Mouse (Mus musculus): ENCODE measurements around the gene Olfr485.
"Not testable (repeated sequence)": the region's sequence is repeated elsewhere in the genome, so short reads cannot be mapped to it uniquely, and the experiment has no call there.

The Olfr485 gene

GRCm38 (mm10) chr7:108159771-108160170, at the start of gene Olfr485:
TSS of gene Olfr485 (minus strand) at chr7:108159871.
- DNase-seq = no peak

DNA sequence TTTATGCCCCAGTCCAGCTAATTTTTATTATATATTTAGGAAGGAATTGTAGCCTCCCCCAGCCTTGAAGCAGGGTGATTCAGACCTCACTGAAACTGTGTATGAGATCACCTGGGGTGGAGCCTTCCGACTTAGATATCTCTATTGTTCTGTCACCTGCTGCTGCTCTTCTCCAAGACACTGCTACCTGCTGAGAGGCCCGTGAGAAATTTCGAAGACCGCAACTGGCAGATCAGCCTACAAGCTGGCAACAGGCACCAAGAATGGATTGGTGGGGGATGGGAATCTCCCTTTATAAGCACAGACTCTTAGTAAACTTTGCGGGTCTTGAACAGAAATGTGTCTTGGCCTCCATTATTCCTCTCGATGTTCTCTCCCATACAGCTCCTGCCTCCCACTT, 37.3 kb upstream of the Olfr485 start:
- DNase-seq = no peak

DNA sequence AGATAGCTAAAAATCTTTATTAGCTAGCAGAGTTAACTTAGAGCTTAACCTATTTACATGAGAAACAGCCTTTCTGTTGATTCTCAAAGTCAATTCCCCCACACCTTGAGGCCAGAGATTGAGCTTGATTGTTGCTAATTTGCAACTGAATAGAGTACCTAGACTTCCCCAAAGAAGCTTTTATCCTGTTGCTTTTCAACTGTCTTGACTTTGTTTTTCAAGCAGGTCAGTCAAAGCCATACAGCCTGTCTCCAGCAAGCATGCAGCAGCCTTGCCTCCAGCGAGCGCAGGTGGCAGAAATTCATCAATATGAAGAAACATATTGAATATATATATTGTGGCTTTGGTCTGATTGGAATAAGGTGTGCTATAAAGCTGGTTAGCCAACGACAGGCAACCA, 36.7 kb upstream of the Olfr485 start:
- not testable (repeated sequence) for DNase-seq

- not testable (repeated sequence) for DNase-seq
These were observed 33.0 kb upstream of the Olfr485 start for GRCm38 (mm10) chr7:108192714-108193113.

GRCm38 (mm10) chr7:108191196-108191595, 31.5 kb upstream of the Olfr485 start:
- not testable (repeated sequence) for DNase-seq

GRCm38 (mm10) chr7:108185237-108185636, 25.6 kb upstream of the Olfr485 start:
- not testable (repeated sequence) for DNase-seq

DNA sequence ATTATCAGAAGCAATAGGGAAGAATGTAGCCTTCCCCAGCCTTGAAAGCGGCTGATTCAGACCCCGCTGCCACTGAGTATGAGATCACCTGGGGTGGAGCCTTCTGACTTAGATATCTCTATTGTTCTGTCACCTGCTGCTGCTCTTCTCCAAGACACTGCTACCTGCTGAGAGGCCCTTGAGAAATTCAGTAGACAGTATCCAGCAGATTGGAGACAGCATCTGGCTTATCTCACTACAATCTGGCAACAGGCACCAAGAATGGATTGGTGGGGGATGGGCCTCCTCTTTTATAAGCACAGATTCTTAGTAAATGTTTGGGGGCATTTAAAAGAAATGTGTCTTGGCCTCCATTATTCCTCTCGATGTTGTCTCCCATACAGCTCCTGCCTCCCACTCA, 24.7 kb upstream of the Olfr485 start:
- DNase-seq = not testable (repeated sequence)

DNA sequence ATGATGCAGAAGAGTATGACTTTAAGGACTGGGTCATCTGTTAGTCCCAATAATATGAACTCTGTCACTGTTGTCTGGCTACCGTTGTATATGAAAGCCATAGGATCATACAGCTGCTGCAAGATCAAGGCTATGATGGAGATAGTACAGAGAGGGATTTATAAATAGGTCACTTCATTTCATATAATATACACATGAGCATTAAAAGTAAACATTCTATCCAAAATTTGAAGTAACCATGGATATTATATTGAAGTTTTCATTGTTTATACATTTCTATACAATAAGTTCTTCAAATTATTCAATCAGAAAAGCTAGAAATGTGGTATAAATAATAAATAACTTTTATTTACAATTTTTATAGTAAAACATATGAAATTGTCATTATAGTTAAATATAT, 13.0 kb upstream of the Olfr485 start, which contains the start of gene Olfr486:
TSS of gene Olfr486 (minus strand) at position 101 of the 400 bp plus-strand sequence.
- not testable (repeated sequence) for DNase-seq

GRCm38 (mm10) chr7:108127349-108127748, 32.3 kb downstream of the Olfr485 start, which contains the start of gene Olfr484:
TSS of gene Olfr484 (minus strand) at chr7:108127449.
- no peak for DNase-seq

- DNase-seq = no peak
These were observed 38.3 kb downstream of the Olfr485 start for GRCm38 (mm10) chr7:108121416-108121815.

- DNase-seq = no peak
These were observed 39.0 kb downstream of the Olfr485 start for GRCm38 (mm10) chr7:108120681-108121080.
